Mouse (Mus musculus) testis, adult 10 weeks (tissue): ENCODE data around the gene Mlxip. TPM values are rescaled to one million over a fixed set of nuclear protein-coding genes. Genes with fewer than 3 reads are reported as not detected.

Experiments
- polyA plus RNA-seq: library from polyadenylated mRNA; stranded (reverse); fragments of 350-450 nt; fragmentation: Illumina TruSeq; extraction: RNeasy Lipid Tissue Mini Kit (QIAGEN cat#74804); gene quantifications from one replicate; pipeline ENCODE4 v1.2.3, GENCODE M21; 2014; ENCODE audit warnings: low read depth, low replicate concordance

Mlxip gene
- polyA plus RNA-seq = 5.7 TPM

DNA sequence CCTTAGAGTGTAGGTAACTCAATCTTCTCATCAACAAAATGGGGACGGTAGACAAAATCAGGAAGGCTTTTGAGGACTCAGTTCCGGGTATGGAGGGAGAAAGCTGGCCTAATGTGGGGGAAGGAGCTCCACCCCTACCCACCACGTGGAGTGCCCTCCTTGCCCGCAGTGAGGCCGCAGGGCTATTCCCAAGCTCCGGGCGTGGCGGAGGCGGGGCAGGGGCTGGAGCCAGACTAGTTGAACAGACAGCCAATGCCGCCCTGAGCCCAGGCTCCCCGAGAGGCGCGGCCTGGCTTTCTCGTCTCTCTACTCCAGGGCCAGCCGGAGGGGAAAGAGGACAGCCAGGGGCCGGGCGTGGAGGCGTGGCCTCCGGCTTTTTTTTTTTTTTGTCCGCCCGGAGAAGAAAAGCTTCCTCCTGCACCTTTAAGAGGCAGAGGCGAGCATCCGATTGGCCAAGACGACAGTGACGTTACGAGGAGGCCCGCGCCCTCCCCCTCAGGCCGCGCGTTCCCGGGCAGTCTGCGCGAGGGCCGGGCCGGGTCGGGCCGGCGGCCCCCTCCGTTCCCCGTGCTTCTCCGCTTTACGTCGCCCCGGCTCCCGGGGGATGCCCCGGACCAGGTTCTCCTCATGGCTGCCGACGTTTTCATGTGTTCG is at the start of gene Mlxip:
Mlxip (plus strand) TSS at position 496 of the 654 bp plus-strand sequence.

GRCm38 (mm10) chr5:123489112-123489785 is 94.7 kb downstream of the Mlxip start, which contains the start of the genes Lrrc43 and Il31:
Lrrc43 (plus strand) TSS chr5:123489305.
Il31 (minus strand) TSS chr5:123489489.

Other genes with a start within 250 kb of the Mlxip start
- 4.8 TPM for gene Psmd9, start 225.4 kb upstream of the Mlxip start, polyA plus RNA-seq
- not detected for gene Hpd, start 212.1 kb upstream of the Mlxip start, polyA plus RNA-seq
- 27.8 TPM for gene Wdr66, start 142.7 kb upstream of the Mlxip start, polyA plus RNA-seq
- gene Bcl7a, start 51.0 kb upstream of the Mlxip start, polyA plus RNA-seq = 0.45 TPM
- 17.0 TPM for gene Lrrc43, start 94.5 kb downstream of the Mlxip start, polyA plus RNA-seq
- gene Il31, start 94.7 kb downstream of the Mlxip start, polyA plus RNA-seq = 144 TPM
- 0.73 TPM for gene B3gnt4, start 115.7 kb downstream of the Mlxip start, polyA plus RNA-seq
- gene Diablo, start 129.4 kb downstream of the Mlxip start, polyA plus RNA-seq = 695 TPM
- not detected for gene Gm49027, start 130.7 kb downstream of the Mlxip start, polyA plus RNA-seq
- gene Vps33a, start 178.2 kb downstream of the Mlxip start, polyA plus RNA-seq = 6.0 TPM